In genomic region chrX:69738972-69739371, GRCm38 (mm10) we compare ENCODE assay signal across 11 mouse cellular contexts.
"Had no signal": no experiment of that assay in that cellular context is flagged by ENCODE, and none has a peak within 500 bp of the region (broad histone marks: within the 10 kb centered on the region; RNA-seq: fewer than 3 reads in every experiment).

No protein-coding gene starts in this region.

- H3K27me3 ChIP-seq: limb, embryonic 13.5 days; neural tube, embryonic 12.5 days had no signal

- DNase-seq: kidney, adult 11 months; kidney, adult 9 months; kidney, postnatal 10 days; left cerebral cortex, postnatal 4 days; lung, adult 18-20 months; right cerebral cortex, postnatal 25 days; thymus, postnatal 4 days had no signal

- H3K4me2 ChIP-seq: limb, embryonic 13.5 days; neural tube, embryonic 12.5 days had no signal

- H3K4me3 ChIP-seq: limb, embryonic 13.5 days; myocyte; neural tube, embryonic 12.5 days had no signal

- H3K27ac ChIP-seq: limb, embryonic 13.5 days; liver, embryonic 14.5 days; neural tube, embryonic 12.5 days had no signal

- H3K9ac ChIP-seq: limb, embryonic 13.5 days; liver, embryonic 14.5 days; neural tube, embryonic 12.5 days had no signal

- H3K36me3 ChIP-seq: limb, embryonic 13.5 days; neural tube, embryonic 12.5 days had no signal

- H3K4me1 ChIP-seq: limb, embryonic 13.5 days; neural tube, embryonic 12.5 days had no signal

- H3K9me3 ChIP-seq: limb, embryonic 13.5 days; neural tube, embryonic 12.5 days had no signal
